Mouse (Mus musculus) lung, embryonic 16.5 days (tissue): Measurements from ENCODE around the gene Amigo3. TPM values are rescaled to one million over a fixed set of nuclear protein-coding genes. Genes with fewer than 3 reads are reported as not detected.

ENCODE experiments used
- microRNA-seq: library from miRNA; unstranded; fragments of <30 nt; microRNA quantifications from one replicate; pipeline ENCODE4, GENCODE M21; 2016
- polyA plus RNA-seq: library from polyadenylated mRNA; unstranded; fragments of >200 nt; fragmentation: Nextera tagmentation; extraction: Ambion mirVana; gene quantifications from 2 replicates; pipeline ENCODE4 v1.2.1, GENCODE M21; 2015

Gene Amigo3
- polyA plus RNA-seq, 1 experiment from 2014 or later: 2.5 TPM

Small RNAs within 50 kb of the gene (microRNA-seq; reads per million reads assigned to microRNA genes)
- not detected for gene Gm47303
- gene Mir7088: not detected

Other genes starting within 250 kb of the Amigo3 start
- gene Rbm6, start 179.9 kb upstream of the Amigo3 start, polyA plus RNA-seq: 70.0 and 70.2 TPM in 2 replicates
- 12.5 and 13.8 TPM in 2 replicates for gene Mon1a, start 165.0 kb upstream of the Amigo3 start, polyA plus RNA-seq
- gene Mst1r, start 146.3 kb upstream of the Amigo3 start, polyA plus RNA-seq: 3.5 and 6.0 TPM in 2 replicates
- gene Actl11, start 124.7 kb upstream of the Amigo3 start, polyA plus RNA-seq: not detected in 2 replicates
- gene Camkv, start 117.5 kb upstream of the Amigo3 start, polyA plus RNA-seq: 2.0 and 2.5 TPM in 2 replicates
- gene Traip, start 103.0 kb upstream of the Amigo3 start, polyA plus RNA-seq: 24.0 and 24.3 TPM in 2 replicates
- 20.6 and 24.2 TPM in 2 replicates for gene Uba7, start 77.7 kb upstream of the Amigo3 start, polyA plus RNA-seq
- 3.4 and 4.8 TPM in 2 replicates for gene Gm20661, start 70.1 kb upstream of the Amigo3 start, polyA plus RNA-seq
- 64.3 and 71.1 TPM in 2 replicates for gene Inka1, start 67.3 kb upstream of the Amigo3 start, polyA plus RNA-seq
- gene Cdhr4, start 60.7 kb upstream of the Amigo3 start, polyA plus RNA-seq: 7.7 and 9.4 TPM in 2 replicates
- gene Gm20662, start 56.8 kb upstream of the Amigo3 start, polyA plus RNA-seq: 0.36 and 0.75 TPM in 2 replicates
- 55.3 and 57.5 TPM in 2 replicates for gene Ip6k1, start 50.7 kb upstream of the Amigo3 start, polyA plus RNA-seq
- 25.6 and 26.5 TPM in 2 replicates for gene Gmppb, start 3.9 kb upstream of the Amigo3 start, polyA plus RNA-seq
- 0.41 and 1.2 TPM in 2 replicates for gene Mst1, start 27.3 kb downstream of the Amigo3 start, polyA plus RNA-seq
- 24.9 and 27.1 TPM in 2 replicates for gene Rnf123, start 30.2 kb downstream of the Amigo3 start, polyA plus RNA-seq
- gene Apeh, start 41.4 kb downstream of the Amigo3 start, polyA plus RNA-seq: 53.1 and 59.9 TPM in 2 replicates
- 0.26 and 0.30 TPM in 2 replicates for gene Bsn, start 137.2 kb downstream of the Amigo3 start, polyA plus RNA-seq
- 124 and 141 TPM in 2 replicates for gene Dag1, start 210.8 kb downstream of the Amigo3 start, polyA plus RNA-seq
- gene Nicn1, start 237.3 kb downstream of the Amigo3 start, polyA plus RNA-seq: 36.8 and 41.6 TPM in 2 replicates
- 19.1 and 21.9 TPM in 2 replicates for gene Amt, start 243.7 kb downstream of the Amigo3 start, polyA plus RNA-seq